Mouse (Mus musculus): ENCODE measurements at regions not wholly inside any gene's neighbourhood (a gene's known extent, or its start where the extent isn't known, plus 50 kb on each side); places are given as distances from the start of the nearest gene placed in this dataset.

DNA sequence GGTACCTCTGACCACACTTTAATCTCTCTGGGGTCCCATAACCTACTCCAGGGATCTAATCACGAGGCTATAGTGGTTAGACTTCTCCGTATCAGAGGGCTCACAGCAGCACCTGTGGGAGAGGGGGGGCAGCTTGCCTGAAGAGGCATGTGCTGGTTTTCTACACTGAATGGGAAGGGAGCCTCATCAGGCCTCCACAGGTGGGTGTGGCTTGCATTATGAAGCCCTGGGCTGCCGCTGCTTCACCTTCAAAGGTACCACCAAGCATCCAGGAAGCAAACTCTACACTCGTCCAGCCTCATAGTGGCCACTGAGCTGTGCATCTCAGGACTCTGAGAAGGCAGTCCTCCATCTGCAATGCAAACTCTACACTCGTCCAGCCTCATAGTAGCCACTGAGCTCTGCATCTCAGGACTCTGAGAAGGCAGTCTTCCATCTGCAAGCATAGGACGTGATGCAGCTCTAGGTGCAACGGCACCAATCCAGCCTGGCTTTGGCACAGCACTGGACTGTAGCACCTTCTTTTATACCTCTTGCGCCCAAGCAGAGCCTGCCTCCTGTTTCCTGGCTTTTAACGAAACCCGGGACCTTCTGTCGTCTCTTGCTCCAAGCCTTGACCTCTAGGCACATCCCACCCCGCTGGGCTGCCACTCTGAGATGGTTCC lies 110.5 kb upstream of the Parp11 start:
- no peak for TF ChIP-seq CTCF (IDR thresholded peaks at IDR 0.05; ENCODE audit: low read depth)
- TF ChIP-seq EP300 (IDR thresholded peaks at IDR 0.05; ENCODE audit: low read depth) = no peak

All from liver, postnatal 0 days (tissue).